Mouse (Mus musculus): ENCODE results near the gene Gpm6b.
A peak's percentile ranks its signal among the peaks of the same experiment; 100 is the strongest.

Gene Gpm6b

GRCm38 (mm10) chrX:166307437-166308222 is 68.9 kb downstream of the Gpm6b start:
- no peak for DNase-seq (ENCODE audit: low read depth, low spot score)

DNA sequence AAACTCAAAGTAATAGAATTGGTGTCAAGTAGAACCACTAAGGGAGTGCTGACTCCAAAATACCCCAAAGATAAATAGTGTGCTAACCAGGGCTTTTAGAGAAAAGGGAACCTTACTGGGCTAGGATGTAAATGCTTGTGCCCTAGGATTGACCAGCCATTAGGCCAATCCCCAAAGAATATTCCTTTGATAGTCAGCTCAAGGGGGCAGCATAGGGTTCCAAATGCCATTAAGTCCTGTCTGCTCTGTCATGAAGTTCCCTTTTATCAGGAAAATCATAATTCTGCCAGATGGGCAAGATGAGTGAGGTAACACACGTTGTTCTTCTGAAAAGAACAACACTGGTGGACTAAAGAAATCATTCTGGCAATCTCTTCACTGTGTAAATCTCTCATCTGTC is 70.1 kb downstream of the Gpm6b start:
- DNase-seq (ENCODE audit: low read depth, low spot score), result no peak

- no peak for DNase-seq (ENCODE audit: low read depth, low spot score)
Measured at GRCm38 (mm10) chrX:166315251-166315650, 76.5 kb downstream of the Gpm6b start.

DNA sequence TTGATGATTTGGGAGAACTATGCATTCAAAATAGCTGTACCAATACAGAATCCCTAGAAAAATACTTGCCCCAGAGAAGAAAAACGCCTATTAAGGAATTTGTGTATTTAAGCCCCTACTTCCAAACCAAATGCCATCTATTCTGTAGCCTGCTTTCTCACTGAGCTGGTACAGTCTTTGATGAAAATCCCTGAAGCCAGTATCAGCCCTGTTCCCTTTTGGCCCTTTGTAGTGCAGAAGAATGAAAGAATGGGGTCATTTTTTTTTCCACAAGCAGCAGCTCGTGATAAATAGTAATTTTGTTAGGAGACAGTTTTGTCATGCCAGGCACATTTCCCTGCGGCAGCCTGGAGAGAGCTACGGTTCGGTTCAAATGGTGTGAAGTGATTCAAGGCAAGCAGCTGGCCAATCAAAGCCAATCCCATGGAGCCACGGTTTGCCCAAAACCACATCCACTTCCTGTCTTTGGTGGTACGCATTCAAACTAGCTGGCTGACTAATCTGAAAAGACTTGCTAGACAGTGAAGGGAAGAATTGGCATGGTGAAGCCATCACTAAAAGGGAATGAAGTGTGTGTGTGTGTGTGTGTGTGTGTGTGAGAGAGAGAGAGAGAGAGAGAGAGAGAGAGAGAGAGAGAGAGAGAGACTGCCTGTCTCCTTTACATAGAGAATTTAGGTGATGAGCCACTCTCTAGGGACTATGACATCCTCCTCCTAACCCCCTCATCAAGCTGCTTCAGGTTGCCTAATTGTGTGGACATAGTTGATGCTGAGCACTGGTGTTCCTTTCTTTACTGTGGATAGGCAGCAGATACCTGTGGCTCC is 78.1 kb downstream of the Gpm6b start:
- no peak for DNase-seq (ENCODE audit: low read depth, low spot score)

GRCm38 (mm10) chrX:166317376-166317679 is 78.6 kb downstream of the Gpm6b start:
- no peak for DNase-seq (ENCODE audit: low read depth, low spot score)

DNA sequence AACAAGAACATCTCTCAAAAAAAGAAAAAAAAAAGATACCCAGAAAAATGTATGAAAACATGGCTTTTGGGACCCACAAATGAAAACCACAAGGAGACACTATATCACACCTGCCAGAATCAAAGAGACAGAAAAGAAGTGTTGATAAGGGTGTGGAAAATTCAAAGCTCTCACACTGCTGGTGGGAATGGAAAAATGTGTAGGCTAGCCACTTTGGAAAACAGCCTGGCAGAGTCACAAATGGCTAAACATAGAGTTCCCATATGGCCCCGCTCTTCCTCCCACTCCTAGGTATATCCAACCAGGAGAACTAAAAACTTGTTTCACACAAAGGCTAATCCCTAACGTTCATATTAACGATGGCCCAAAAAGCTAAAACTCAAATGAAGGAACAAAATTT is 84.5 kb downstream of the Gpm6b start:
- DNase-seq (ENCODE audit: low read depth, low spot score), result no peak

- DNase-seq (ENCODE audit: low read depth, low spot score), result no peak
Measured at GRCm38 (mm10) chrX:166327621-166328020, 88.9 kb downstream of the Gpm6b start.

- no peak for DNase-seq (ENCODE audit: low read depth, low spot score)
Measured at GRCm38 (mm10) chrX:166328219-166328901, 89.6 kb downstream of the Gpm6b start.

DNA sequence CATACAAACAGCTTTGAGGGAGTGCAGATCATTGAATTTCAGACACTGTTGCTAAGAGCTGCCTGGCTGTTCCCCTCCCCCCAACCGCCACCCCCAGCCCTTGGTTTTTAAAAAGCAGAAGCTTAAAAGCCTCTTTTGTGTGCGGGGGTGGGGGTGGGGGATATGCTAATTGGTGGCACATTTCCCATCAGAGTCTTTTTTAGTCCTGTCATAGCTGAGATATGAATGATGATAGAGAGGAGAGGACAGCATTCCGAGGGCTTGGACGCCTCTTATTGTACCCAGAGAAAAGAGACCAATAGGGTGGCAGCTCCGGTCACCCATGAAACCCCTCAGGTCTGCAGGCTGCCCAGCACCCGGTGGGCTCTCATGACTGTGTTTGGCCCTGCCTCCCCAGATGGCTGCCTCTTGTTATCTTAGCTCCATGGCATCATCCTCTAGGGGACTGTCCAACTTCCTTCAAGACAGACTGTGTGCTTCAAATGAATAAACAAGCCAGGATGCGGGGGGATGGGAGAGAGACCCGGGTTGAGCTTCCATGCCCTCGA is 90.3 kb downstream of the Gpm6b start:
- DNase-seq (ENCODE audit: low read depth, low spot score), result no peak

DNA sequence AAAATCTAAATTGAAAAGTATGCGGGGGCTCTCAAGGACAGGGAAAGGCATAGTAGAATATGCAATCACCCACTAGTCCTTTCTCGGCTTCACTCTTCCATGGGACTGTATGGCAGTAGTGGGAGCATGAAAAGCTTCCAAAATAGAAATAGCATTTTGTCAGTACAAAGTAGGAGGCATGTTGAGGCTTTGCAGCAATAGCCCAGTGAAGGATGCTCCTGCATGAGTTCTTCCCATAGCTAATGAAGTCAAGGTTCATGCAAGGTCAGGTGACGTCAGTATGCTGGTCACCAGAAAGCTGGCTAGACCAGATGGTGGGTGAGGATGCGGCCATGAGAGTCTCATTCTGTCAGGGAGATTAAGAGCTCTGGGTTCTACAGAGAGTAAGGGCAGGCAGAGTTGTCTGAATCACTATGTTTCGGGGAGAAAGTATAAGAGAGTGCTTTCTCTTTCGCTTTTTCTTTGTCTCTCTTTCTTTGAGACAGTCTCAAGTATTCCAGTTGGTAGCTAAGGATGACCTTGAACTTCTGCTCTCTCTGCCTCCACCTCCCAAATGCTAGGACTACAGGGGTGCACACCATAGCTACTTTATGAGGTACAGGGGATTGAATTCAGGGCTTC is 95.9 kb downstream of the Gpm6b start:
- DNase-seq (ENCODE audit: low read depth, low spot score), result no peak

GRCm38 (mm10) chrX:166338353-166338752 is 99.6 kb downstream of the Gpm6b start:
- no peak for DNase-seq (ENCODE audit: low read depth, low spot score)

GRCm38 (mm10) chrX:166338784-166339520 is 100.2 kb downstream of the Gpm6b start:
- no peak for DNase-seq (ENCODE audit: low read depth, low spot score)

DNA sequence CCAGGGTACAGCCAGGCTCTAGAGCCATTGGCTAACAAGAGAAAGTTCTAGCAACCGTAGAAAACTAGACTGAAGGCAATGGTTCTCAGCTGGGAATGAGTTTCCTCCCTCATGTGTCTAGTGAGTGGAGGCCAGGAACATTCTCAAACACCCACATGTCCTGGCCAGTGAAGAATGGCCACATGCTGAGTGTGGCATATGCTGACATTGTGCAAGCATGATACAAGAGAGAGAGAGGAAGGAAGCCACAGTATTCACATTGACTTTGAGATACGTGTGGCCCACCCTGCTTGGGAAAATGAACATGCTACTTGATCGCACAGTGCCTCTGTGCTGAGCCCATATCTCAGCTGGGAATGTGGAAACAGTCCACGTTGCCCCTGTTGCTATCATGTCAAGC is 101.2 kb downstream of the Gpm6b start:
- no peak for DNase-seq (ENCODE audit: low read depth, low spot score)

DNA sequence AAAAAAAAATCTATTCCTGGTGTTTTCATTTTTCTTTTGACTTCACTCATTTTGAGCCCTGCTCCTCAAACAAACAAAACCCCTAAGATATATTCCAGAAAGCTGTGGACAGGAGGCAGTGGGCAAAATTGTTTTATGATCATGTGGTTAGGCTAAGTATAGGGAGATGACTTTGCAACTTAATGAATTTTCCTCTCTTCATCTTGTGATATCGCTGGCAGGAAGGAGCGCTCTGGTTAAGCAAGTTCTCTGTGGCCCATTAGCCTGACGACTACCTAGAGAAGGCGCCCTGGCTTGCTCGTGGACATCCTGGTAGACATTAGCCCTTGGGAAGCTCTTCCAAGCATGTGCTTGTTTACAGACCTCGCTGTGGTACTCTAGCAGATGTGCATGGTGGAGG is 103.1 kb downstream of the Gpm6b start:
- DNase-seq (ENCODE audit: low read depth, low spot score), result no peak

DNA sequence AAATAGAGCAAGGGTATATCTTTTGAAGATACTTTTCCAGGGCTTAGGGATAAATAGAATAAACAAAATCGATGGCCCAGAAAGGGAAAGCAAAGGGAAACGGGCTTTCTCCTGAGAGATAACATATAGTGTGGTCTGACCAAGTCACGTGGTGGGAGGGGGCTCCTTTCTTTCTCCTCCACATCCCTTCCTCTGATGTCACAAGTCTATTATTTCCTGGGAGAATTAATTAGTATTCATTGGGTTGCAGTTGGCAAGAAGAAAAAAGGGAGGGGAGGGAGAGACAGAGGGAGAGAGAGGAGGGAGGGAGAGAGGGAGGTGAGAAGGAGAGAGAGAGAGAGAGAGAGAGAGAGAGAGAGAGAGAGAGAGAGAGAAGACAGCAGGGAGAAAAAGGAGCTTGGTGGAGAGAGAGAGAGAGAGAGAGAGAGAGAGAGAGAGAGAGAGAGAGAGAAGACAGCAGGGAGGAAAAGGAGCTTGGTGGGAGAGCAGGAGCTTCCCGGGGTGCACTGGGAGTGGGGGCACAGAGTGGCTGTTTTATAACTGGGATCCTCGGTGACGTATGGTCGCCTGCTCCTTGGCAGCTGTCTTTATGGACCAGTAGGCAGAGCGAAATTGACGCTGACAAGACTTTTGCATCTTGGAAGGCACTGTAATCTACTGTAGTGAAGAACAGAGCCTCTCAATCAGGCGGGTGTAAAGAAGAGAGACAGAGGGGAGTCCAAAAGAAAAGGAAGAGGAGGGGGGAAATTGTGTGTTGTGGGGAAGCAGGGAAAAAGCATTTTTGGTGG is 105.7 kb downstream of the Gpm6b start:
- DNase-seq (ENCODE audit: low read depth, low spot score), result no peak

- DNase-seq (ENCODE audit: low read depth, low spot score), result no peak
Measured at GRCm38 (mm10) chrX:166348086-166348485, 109.4 kb downstream of the Gpm6b start.

DNA sequence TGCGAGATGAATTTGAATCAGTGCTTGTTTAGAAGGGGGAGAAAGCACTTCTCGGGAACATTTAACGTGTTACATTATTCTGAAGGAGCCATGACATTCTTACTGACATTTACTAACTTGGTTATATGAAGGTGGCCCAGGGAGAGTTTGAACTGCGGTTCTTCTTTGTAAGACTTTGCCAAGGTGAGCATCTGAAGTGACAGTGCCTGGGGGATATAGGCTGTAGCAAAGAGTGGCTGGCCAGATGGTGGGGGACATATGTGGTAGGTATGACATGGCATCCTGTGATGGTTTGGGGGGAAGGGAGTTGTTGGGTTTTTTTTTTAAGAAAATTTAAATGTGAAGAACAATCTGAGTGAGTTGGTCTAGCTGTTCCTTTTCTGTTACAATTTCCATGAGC is 109.9 kb downstream of the Gpm6b start:
- no peak for DNase-seq (ENCODE audit: low read depth, low spot score)

GRCm38 (mm10) chrX:166351790-166352189 is 113.1 kb downstream of the Gpm6b start:
- DNase-seq (ENCODE audit: low read depth, low spot score), result peak; percentile 13

GRCm38 (mm10) chrX:166353412-166353811 is 114.7 kb downstream of the Gpm6b start:
- DNase-seq (ENCODE audit: low read depth, low spot score), result no peak

DNA sequence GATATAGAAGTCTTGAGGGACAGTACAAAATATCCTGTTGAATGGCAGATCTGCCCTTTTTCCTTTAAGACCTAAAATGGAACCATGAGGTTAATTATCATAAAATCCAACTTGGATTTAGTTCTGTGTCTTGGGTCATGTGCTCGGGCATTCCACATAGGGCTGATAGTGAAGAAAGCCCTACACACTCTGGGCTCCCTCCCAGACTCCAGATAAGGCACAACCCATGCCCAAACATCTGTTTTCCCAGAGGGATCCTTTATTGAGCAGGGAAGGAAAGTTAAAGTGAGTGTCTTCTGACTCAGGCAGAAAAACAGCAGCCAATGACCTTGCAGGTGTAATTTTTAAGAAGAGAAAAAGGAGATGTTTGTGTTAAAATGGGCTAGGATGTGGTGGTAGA is 116.2 kb downstream of the Gpm6b start:
- DNase-seq (ENCODE audit: low read depth, low spot score), result no peak

Data from WW6 (cell line).